Mouse (Mus musculus): ENCODE measurements around the gene Slc20a1. TPM values are rescaled to one million over a fixed set of nuclear protein-coding genes. Genes with fewer than 3 reads are reported as not detected.

The Slc20a1 gene
- total and polyA plus RNA-seq, 2 experiments from 2014 or later = 36.5 to 73.5 TPM

DNA sequence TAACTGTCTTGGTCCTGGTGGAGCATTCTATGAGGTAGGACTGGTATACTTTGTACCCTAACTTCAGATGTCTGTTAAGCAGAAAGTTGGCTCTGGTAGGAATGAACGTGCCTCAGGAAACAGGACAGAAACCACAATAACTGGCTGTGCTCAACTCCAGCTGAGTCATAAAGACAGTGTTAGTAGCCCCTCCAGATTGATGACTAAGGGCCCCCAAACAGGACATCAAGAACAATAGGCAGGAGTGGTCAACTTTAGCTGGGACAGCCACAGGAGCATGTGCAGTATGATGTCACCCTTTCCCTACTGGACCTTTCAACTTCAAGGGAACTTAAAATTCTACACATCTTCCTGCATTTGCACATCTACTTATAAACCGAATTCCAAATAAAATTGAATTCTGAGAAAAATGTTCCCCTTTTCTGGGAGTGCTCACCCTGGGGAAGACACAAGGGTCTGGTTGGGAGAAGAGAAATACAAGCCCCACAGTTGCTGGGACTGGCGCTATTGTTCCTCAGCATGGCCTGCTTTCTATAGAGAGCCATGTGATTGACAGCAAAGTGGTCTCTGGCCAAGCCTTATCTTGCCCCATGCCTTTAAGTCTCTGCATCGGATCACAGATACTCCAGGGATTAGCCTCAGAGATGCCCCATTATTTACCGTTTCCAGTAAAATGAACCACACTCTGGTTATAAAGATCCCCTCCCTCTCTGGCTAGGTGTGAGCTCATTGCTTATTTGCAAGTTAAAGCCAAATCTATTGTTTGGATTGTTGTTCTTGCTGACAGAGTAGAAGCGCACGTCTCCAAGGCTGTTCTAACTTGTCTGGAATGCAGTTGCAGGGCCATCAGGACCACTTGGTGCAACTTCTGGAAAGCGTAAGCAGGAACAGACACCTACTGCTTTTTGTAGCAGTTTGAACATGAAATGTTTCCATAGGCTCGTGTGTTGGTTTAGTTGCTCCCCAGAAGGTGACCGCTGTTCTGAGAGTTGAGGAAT, 31.8 kb upstream of the Slc20a1 start:
- H3K4me2 ChIP-seq (ENCODE audit: low read depth) = no peak overlapping the region
- 0 out of 2 replicates have a peak, but pooled peaks cover 6% of the 10 kb centered on the region for H3K9me3 ChIP-seq (ENCODE audit: low read length)
- no peak overlapping the region for H3K4me3 ChIP-seq (ENCODE audit: low read depth, low read length)
- ATAC-seq (no peak), DNase-seq (no peak)
- no peak overlapping the region for H3K9ac ChIP-seq
- H3K27ac ChIP-seq (ENCODE audit: low read depth, low read length) = no peak overlapping the region
- H3K4me1 ChIP-seq (ENCODE audit: insufficient read depth) = no peaks in the 10 kb centered on the region
- H3K27me3 ChIP-seq (ENCODE audit: insufficient read depth, low read length) = no peaks in the 10 kb centered on the region
- H3K36me3 ChIP-seq (ENCODE audit: insufficient read depth) = no peaks in the 10 kb centered on the region
- TF ChIP-seq CTCF (IDR thresholded peaks at IDR 0.05; ENCODE audit: low read depth) = no peak
- 53% methylated on average over 10 of the region's 10 CpGs for WGBS

DNA sequence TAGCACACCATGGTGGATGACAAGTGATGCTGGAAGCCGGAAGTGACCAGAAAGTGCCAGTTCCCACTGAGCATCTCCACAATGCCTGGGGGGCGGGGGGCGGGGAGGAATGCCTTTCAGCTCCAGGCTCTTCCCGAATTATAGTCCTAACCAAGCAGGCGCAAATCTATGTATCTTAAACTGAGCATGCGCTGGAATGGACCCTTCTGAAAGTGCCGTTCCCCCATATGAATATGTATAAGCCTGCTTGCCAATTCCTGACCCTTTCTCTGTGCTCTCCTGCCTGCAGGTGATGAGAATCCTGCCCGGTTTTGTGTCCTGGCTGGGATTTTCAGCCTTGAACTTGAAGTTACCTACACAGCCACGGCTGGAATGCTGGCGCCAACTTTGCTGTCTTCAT, 25.2 kb upstream of the Slc20a1 start:
- no peak for TF ChIP-seq CTCF (IDR thresholded peaks at IDR 0.05; ENCODE audit: low read depth)
- no peak for DNase-seq
- Histone ChIP-seq H3K4me3 (ENCODE audit: low read depth, low read length) (no peak overlapping the region), H3K9ac (no peak overlapping the region), H3K36me3 (ENCODE audit: insufficient read depth) (no peaks in the 10 kb centered on the region), H3K4me2 (ENCODE audit: low read depth) (no peak overlapping the region), H3K9me3 (ENCODE audit: low read length) (no peaks in the 10 kb centered on the region), H3K27me3 (ENCODE audit: insufficient read depth, low read length) (no peaks in the 10 kb centered on the region), H3K4me1 (ENCODE audit: insufficient read depth) (no peaks in the 10 kb centered on the region), H3K27ac (ENCODE audit: low read depth, low read length) (no peak overlapping the region)
- 64% methylated on average over 10 of the region's 10 CpGs for WGBS
- no peak for ATAC-seq

DNA sequence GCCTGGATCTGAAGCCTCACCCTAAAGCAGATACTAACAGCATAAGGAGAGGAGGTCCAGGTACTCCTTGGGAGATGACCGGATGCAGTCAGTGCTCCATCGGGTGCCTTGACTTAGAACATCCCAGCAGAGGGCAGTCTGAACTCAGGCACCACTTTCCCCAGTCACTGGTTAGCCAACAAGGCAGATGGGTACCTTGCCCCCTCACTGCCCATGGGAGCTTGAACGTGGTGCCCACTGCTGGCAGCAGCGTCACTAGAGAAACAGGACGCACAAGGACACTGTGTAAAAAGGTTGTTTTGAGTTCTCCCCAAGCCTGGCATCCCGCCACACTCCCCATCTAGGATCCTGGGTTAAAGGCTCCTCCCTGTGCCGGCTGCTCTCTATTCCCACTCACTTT, 24.1 kb upstream of the Slc20a1 start:
- peak; percentile 29 for ATAC-seq
- Histone ChIP-seq H3K36me3 (ENCODE audit: insufficient read depth) (no peaks in the 10 kb centered on the region), H3K4me3 (ENCODE audit: low read depth, low read length) (no peak overlapping the region), H3K4me1 (ENCODE audit: insufficient read depth) (no peaks in the 10 kb centered on the region), H3K27me3 (ENCODE audit: insufficient read depth, low read length) (no peaks in the 10 kb centered on the region), H3K27ac (ENCODE audit: low read depth, low read length) (no peak overlapping the region), H3K9ac (no peak overlapping the region), H3K4me2 (ENCODE audit: low read depth) (no peak overlapping the region), H3K9me3 (ENCODE audit: low read length) (no peaks in the 10 kb centered on the region)
- TF ChIP-seq CTCF (IDR thresholded peaks at IDR 0.05; ENCODE audit: low read depth) = peak; percentile 64
- DNase-seq = peak; percentile 51
- WGBS = 40% methylated on average over 7 of the region's 7 CpGs

DNA sequence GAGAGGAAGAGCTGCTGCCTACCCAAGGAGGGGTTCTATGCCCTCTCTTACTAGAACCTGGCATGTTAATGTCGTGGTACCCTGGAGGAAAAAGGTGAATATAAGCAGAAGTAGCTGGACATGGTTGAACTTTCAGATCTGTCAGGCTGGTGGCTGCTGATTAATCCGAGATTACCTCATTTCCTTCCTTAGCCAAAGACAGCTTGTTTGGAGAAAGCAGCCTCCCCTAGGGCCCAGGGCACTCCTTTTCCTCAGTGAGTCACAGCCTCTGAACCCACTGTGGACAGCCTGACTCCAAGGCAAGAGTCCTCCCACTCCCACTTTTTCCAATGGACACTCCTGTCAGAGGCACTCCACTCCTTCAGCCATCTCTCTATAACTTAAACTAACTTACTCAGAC, 22.9 kb upstream of the Slc20a1 start:
- WGBS = 67% methylated on average over 2 of the region's 2 CpGs
- no peak for ATAC-seq

DNA sequence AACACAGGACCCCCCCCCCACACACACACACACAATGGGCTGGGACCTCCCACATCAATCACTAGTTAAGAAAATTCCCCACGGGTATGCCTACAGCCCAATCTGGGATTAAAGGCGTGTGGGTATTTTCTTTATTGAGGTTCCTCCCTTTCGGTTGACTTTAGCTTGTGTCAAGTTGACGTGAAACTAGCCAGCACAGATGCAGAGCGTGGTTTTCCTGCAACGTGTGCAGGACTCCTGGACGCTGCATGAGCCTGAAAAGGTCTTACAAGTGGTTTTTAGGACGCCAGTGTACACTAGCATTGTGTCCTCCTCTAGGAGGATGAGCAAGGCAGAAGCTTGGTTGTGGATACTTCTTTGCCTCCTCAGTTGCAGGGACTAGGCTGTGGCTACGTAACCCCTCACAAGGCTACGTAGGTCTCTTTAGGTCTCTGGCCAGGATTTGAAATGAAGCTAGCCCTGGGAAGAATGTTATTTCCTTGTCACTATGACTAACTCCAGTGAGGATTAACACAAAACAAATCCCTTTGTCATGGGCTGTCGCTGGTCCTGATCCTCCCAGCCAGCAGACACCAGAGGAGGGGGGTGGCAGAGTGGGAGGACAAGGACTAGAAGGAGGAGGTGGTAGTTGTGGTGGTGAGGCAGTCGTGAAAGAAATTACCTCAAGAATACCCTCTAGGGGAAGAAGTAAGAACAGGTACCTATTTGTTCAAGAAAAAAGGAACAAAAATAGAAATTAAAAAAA, 21.7 kb upstream of the Slc20a1 start:
- Histone ChIP-seq H3K36me3 (ENCODE audit: insufficient read depth) (no peaks in the 10 kb centered on the region), H3K4me2 (ENCODE audit: low read depth) (no peak overlapping the region), H3K27me3 (ENCODE audit: insufficient read depth, low read length) (no peaks in the 10 kb centered on the region), H3K27ac (ENCODE audit: low read depth, low read length) (no peak overlapping the region), H3K4me3 (ENCODE audit: low read depth, low read length) (no peak overlapping the region), H3K9me3 (ENCODE audit: low read length) (no peaks in the 10 kb centered on the region), H3K9ac (no peak overlapping the region), H3K4me1 (ENCODE audit: insufficient read depth) (no peaks in the 10 kb centered on the region)
- no peak for TF ChIP-seq CTCF (IDR thresholded peaks at IDR 0.05; ENCODE audit: low read depth)
- no peak for DNase-seq
- 67% methylated on average over 12 of the region's 12 CpGs for WGBS
- no peak for ATAC-seq

More for the DNA sequence above, 22.9 kb upstream of the Slc20a1 start:
- Histone ChIP-seq H3K4me1 (ENCODE audit: insufficient read depth) (no peaks in the 10 kb centered on the region), H3K9ac (no peak overlapping the region), H3K9me3 (ENCODE audit: low read length) (no peaks in the 10 kb centered on the region), H3K27ac (ENCODE audit: low read depth, low read length) (no peak overlapping the region), H3K27me3 (ENCODE audit: insufficient read depth, low read length) (no peaks in the 10 kb centered on the region), H3K4me3 (ENCODE audit: low read depth, low read length) (no peak overlapping the region), H3K36me3 (ENCODE audit: insufficient read depth) (no peaks in the 10 kb centered on the region), H3K4me2 (ENCODE audit: low read depth) (no peak overlapping the region)
- no peak for DNase-seq
- TF ChIP-seq CTCF (IDR thresholded peaks at IDR 0.05; ENCODE audit: low read depth) = no peak

DNA sequence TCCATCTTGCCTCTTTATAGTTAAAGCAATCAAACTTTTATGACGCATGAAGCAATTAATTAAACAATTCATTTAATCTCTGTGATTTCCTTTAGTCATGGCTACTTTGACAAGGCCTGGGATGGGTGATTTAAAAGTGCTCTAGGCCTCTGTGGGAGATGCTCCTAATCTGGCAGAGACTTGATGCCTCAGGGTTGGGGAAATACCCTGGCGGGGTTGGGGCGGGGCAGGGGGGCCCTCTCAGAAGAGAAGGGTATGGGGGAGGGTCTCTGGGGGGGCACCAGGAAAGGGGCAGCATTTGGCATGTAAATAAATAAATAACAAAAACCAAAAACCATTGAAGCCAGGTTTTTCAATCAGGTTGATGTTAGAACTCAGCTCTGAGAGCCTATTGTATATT, 20.9 kb upstream of the Slc20a1 start:
- Histone ChIP-seq H3K4me2 (ENCODE audit: low read depth) (no peak overlapping the region), H3K4me1 (ENCODE audit: insufficient read depth) (no peaks in the 10 kb centered on the region), H3K9ac (no peak overlapping the region), H3K9me3 (ENCODE audit: low read length) (no peaks in the 10 kb centered on the region), H3K27ac (ENCODE audit: low read depth, low read length) (no peak overlapping the region), H3K4me3 (ENCODE audit: low read depth, low read length) (no peak overlapping the region), H3K36me3 (ENCODE audit: insufficient read depth) (no peaks in the 10 kb centered on the region), H3K27me3 (ENCODE audit: insufficient read depth, low read length) (no peaks in the 10 kb centered on the region)
- ATAC-seq (no peak), DNase-seq (no peak)
- 80% methylated on average over 3 of the region's 3 CpGs for WGBS
- TF ChIP-seq CTCF (IDR thresholded peaks at IDR 0.05; ENCODE audit: low read depth) = no peak
